Comparison of ENCODE assay signal across 14 mouse cellular contexts in the genomic region with DNA sequence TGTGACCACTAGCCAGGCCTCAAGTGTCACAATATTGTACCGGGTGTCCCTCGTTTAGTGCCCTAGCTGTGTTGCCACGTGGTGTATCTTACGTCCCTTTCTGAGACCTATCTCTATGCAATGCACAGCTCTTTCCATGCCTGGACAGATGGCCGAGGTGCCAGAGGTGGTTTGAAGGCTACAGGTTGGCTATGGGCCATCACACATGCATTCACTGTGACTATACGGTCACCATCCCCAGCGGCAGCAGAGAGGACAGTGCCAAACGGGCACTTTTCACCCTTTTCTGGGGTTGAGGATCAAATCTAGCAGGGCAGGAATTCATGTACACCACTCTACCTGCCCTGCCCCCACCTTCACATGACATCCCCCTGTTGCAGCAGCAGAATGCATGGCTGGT.
DNase-seq lines count a peak whose midpoint lies in the region; ATAC-seq and TF ChIP-seq lines count a peak whose summit lies in the region.
"Had no signal": no experiment of that assay in that cellular context is flagged by ENCODE, and none has a peak within 500 bp of the region (broad histone marks: within the 10 kb centered on the region; RNA-seq: fewer than 3 reads in every experiment).

No protein-coding gene starts in this region.

- 34% methylated on average over 8 of the region's 8 CpGs for WGBS in forebrain, embryonic 10.5 days
- WGBS in forebrain, postnatal 0 days = 16% methylated on average over 8 of the region's 8 CpGs
- 10% methylated on average over 8 of the region's 8 CpGs for WGBS in forebrain, embryonic 15.5 days
- 54% methylated on average over 8 of the region's 8 CpGs for WGBS in limb, embryonic 10.5 days
- 37% methylated on average over 8 of the region's 8 CpGs for WGBS in neural tube, embryonic 11.5 days

- H3K36me3 ChIP-seq in forebrain, embryonic 10.5 days (replicated peaks) = no peaks in the 10 kb centered on the region
- H3K36me3 ChIP-seq in forebrain, postnatal 0 days (ENCODE audit: insufficient read depth) = no peaks in the 10 kb centered on the region
- no peaks in the 10 kb centered on the region for H3K36me3 ChIP-seq in forebrain, embryonic 15.5 days
- no peaks in the 10 kb centered on the region for H3K36me3 ChIP-seq in limb, embryonic 10.5 days
- H3K36me3 ChIP-seq in neural tube, embryonic 11.5 days (ENCODE audit: control insufficient read depth, insufficient read depth, low read length) = no peaks in the 10 kb centered on the region

- H3K4me2 ChIP-seq in forebrain, postnatal 0 days (ENCODE audit: low read depth) = no peak overlapping the region
- no peak overlapping the region for H3K4me2 ChIP-seq in forebrain, embryonic 15.5 days (replicated peaks)
- H3K4me2 ChIP-seq in neural tube, embryonic 11.5 days (ENCODE audit: low read depth) = no peak overlapping the region

- H3K4me3 ChIP-seq in forebrain, embryonic 10.5 days = no peak overlapping the region
- no peak overlapping the region for H3K4me3 ChIP-seq in forebrain, postnatal 0 days (ENCODE audit: low read depth, low read length)
- H3K4me3 ChIP-seq in forebrain, embryonic 15.5 days = no peak overlapping the region
- no peak overlapping the region for H3K4me3 ChIP-seq in limb, embryonic 10.5 days
- H3K4me3 ChIP-seq in neural tube, embryonic 11.5 days (ENCODE audit: low read depth, low read length) = no peak overlapping the region
- H3K4me3 ChIP-seq: erythroblast, embryonic 14.5 days had no signal

- H3K27ac ChIP-seq in forebrain, embryonic 10.5 days = peak overlapping the region; percentile 85
- H3K27ac ChIP-seq in forebrain, postnatal 0 days (ENCODE audit: low read depth, low read length) = no peak overlapping the region
- H3K27ac ChIP-seq in forebrain, embryonic 15.5 days (replicated peaks) = peak overlapping the region; percentile 83
- peak overlapping the region; percentile 71; the same call in 1 of the 2 replicates for H3K27ac ChIP-seq in limb, embryonic 10.5 days
- H3K27ac ChIP-seq in neural tube, embryonic 11.5 days (ENCODE audit: low read depth, low read length) = peak overlapping the region; percentile 51
- H3K27ac ChIP-seq: liver, embryonic 14.5 days had no signal

- intact Hi-C loops in gastrocnemius, postnatal 14 days (cut with DNase I; ENCODE audit: low total_unique reads) = no loop called here

- H3K9me3 ChIP-seq in forebrain, embryonic 10.5 days = no peaks in the 10 kb centered on the region
- no peaks in the 10 kb centered on the region for H3K9me3 ChIP-seq in forebrain, postnatal 0 days (ENCODE audit: low read length)
- H3K9me3 ChIP-seq in forebrain, embryonic 15.5 days = no peaks in the 10 kb centered on the region
- H3K9me3 ChIP-seq in limb, embryonic 10.5 days (replicated peaks) = no peaks in the 10 kb centered on the region
- no peaks in the 10 kb centered on the region for H3K9me3 ChIP-seq in neural tube, embryonic 11.5 days (ENCODE audit: control insufficient read depth, low read length)

- TF ChIP-seq CTCF in forebrain, postnatal 0 days (IDR thresholded peaks at IDR 0.05; ENCODE audit: low read depth) = no peak

- H3K9ac ChIP-seq in forebrain, postnatal 0 days = no peak overlapping the region
- no peak overlapping the region for H3K9ac ChIP-seq in forebrain, embryonic 15.5 days (replicated peaks)
- peak overlapping the region; percentile 15; the same call in 1 of the 2 replicates for H3K9ac ChIP-seq in neural tube, embryonic 11.5 days (ENCODE audit: low read length)
- H3K9ac ChIP-seq: liver, embryonic 14.5 days had no signal

- no peak for ATAC-seq in forebrain, postnatal 0 days
- ATAC-seq in forebrain, embryonic 15.5 days (replicated peaks) = peak; percentile 1
- ATAC-seq in neural tube, embryonic 11.5 days (ENCODE audit: insufficient read depth, low FRiP score, low TSS enrichment) = no peak

- peaks cover 66% of the 10 kb centered on the region for H3K4me1 ChIP-seq in forebrain, embryonic 10.5 days
- peaks cover 26% of the 10 kb centered on the region for H3K4me1 ChIP-seq in forebrain, postnatal 0 days (ENCODE audit: insufficient read depth)
- H3K4me1 ChIP-seq in forebrain, embryonic 15.5 days = peaks cover 58% of the 10 kb centered on the region
- H3K4me1 ChIP-seq in limb, embryonic 10.5 days = peaks cover 52% of the 10 kb centered on the region
- peaks cover 48% of the 10 kb centered on the region for H3K4me1 ChIP-seq in neural tube, embryonic 11.5 days (ENCODE audit: control insufficient read depth, insufficient read depth, low read length)

- H3K27me3 ChIP-seq in forebrain, embryonic 10.5 days (ENCODE audit: poor library complexity, severe bottlenecking) = peaks cover 100% of the 10 kb centered on the region
- no peaks in the 10 kb centered on the region for H3K27me3 ChIP-seq in forebrain, postnatal 0 days (ENCODE audit: insufficient read depth, low read length)
- H3K27me3 ChIP-seq in forebrain, embryonic 15.5 days = no peaks in the 10 kb centered on the region
- peaks cover 55% of the 10 kb centered on the region for H3K27me3 ChIP-seq in limb, embryonic 10.5 days (ENCODE audit: low read depth, poor library complexity, severe bottlenecking)
- H3K27me3 ChIP-seq in neural tube, embryonic 11.5 days (ENCODE audit: control insufficient read depth, insufficient read depth, low read length) = peaks cover 16% of the 10 kb centered on the region

- DNase-seq in forebrain, embryonic 10.5 days (ENCODE audit: extremely low spot score, low spot score) = no peak
- DNase-seq in forebrain, postnatal 0 days = no peak
- no peak for DNase-seq in limb, embryonic 10.5 days (ENCODE audit: low spot score)
- DNase-seq in neural tube, embryonic 11.5 days (ENCODE audit: low spot score) = peak; percentile 38
- DNase-seq in thymus, adult 18-20 months = no peak
- DNase-seq in adrenal gland, postnatal 10 days = no peak
- DNase-seq in gastrocnemius, postnatal 14 days = no peak
- DNase-seq: adrenal gland, postnatal 25 days; B cell, adult 2 months; lung, postnatal 14 days; right cerebral cortex, postnatal 14 days had no signal
